Mouse (Mus musculus) liver, postnatal 0 days (tissue): ENCODE results near the gene Zfp345. TPM values are rescaled to one million over a fixed set of nuclear protein-coding genes. Genes with fewer than 3 reads are reported as not detected.

ENCODE experiments used
- polyA plus RNA-seq: library from polyadenylated mRNA; unstranded; fragments of >200 nt; fragmentation: Nextera tagmentation; extraction: Ambion mirVana; gene quantifications from 2 replicates; pipeline ENCODE4 v1.2.1, GENCODE M21; 2015

Zfp345 gene
- polyA plus RNA-seq, 1 experiment from 2014 or later, result not detected

Other genes with a start within 250 kb of the Zfp345 start
- 0.65 and 0.68 TPM in 2 replicates for gene Gm21994, start 229.5 kb downstream of the Zfp345 start, polyA plus RNA-seq
- gene Gm14124, start 227.6 kb downstream of the Zfp345 start, polyA plus RNA-seq, result not detected in 2 replicates
- gene Gm10130, start 161.4 kb downstream of the Zfp345 start, polyA plus RNA-seq, result 0.62 TPM in 1 of 2 replicates, not detected in the other
- 0.79 and 1.2 TPM in 2 replicates for gene 3300002I08Rik, start 122.3 kb downstream of the Zfp345 start, polyA plus RNA-seq
- 0.58 and 0.62 TPM in 2 replicates for gene Zfp442, start 33.6 kb downstream of the Zfp345 start, polyA plus RNA-seq
- gene Cst7, start 85.3 kb upstream of the Zfp345 start, polyA plus RNA-seq, result 7.5 and 8.2 TPM in 2 replicates
- 38.4 and 46.0 TPM in 2 replicates for gene Apmap, start 123.5 kb upstream of the Zfp345 start, polyA plus RNA-seq
- 15.7 and 16.7 TPM in 2 replicates for gene Acss1, start 183.4 kb upstream of the Zfp345 start, polyA plus RNA-seq
- not detected in 2 replicates for gene Vsx1, start 204.3 kb upstream of the Zfp345 start, polyA plus RNA-seq